Mouse (Mus musculus): ENCODE results near the gene Zfp462. TPM values are rescaled to one million over a fixed set of nuclear protein-coding genes. Genes with fewer than 3 reads are reported as not detected.

Gene Zfp462
- total and polyA plus RNA-seq, 3 experiments: not detected

DNA sequence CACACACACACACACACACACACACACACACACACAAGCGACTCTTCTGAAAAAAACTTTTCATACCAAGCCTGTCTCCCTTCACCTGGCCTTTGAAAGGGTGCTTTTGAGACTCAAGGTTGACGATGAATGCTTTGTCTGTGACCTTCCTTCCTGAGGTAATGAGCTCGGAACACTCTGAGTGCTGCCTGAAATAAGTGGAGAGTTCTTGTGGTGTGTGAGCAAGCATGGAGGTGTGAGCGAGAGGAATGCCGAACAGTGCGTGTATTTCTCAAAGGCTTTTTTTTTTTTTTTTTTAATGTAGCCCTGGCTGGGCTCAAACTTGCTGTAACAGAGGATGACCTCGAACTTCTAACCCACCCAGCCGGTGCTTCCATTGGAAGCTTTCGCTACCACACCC is 156.8 kb downstream of the Zfp462 start (continued):
- TF ChIP-seq IRF4 (IDR thresholded peaks at IDR 0.05; ENCODE audit: low read depth, low read length): no peak

GRCm38 (mm10) chr4:55102382-55102781 is 157.5 kb downstream of the Zfp462 start:
- H3K79me2 ChIP-seq (replicated peaks; ENCODE audit: control insufficient read depth, extremely low read depth, insufficient read depth, poor library complexity, severe bottlenecking): no peaks in the 10 kb centered on the region
- in situ Hi-C loops (cut with MboI; ENCODE audit: low pct_ligation_motif_present, low pct_unique_long_range_greater_than_20kb, low sequenced_read_pairs) (no loop called here), dilution Hi-C loops (cut with MboI; ENCODE audit: extremely low pct_ligation_motif_present, extremely low pct_unique_long_range_greater_than_20kb, low sequenced_read_pairs) (no loop called here)
- no peak overlapping the region for H3K4me2 ChIP-seq (ENCODE audit: insufficient read depth, low read depth, poor library complexity, severe bottlenecking)
- TF ChIP-seq NRF1 (IDR thresholded peaks at IDR 0.05; ENCODE audit: low read depth, low read length) (no peak), RCOR1 (conservative IDR thresholded peaks at IDR 0.05; ENCODE audit: low read depth, low read length) (no peak), ZNF384 (IDR thresholded peaks at IDR 0.05; ENCODE audit: low read depth, low read length) (no peak), GABPA (IDR thresholded peaks at IDR 0.05; ENCODE audit: insufficient replicate concordance, low read depth, low read length) (no peak), MAX (IDR thresholded peaks at IDR 0.05; ENCODE audit: low read length) (no peak), CHD2 (IDR thresholded peaks at IDR 0.05; ENCODE audit: low read length) (no peak), MAZ (IDR thresholded peaks at IDR 0.05; ENCODE audit: low read depth, low read length) (no peak)
- no peak overlapping the region for H3K9ac ChIP-seq (ENCODE audit: insufficient read depth, low read depth)
- peaks cover 0 to 12% of the 10 kb centered on the region in 2 experiments; a peak in 2 of 4 replicates for H3K4me1 ChIP-seq (ENCODE audit: control insufficient read depth in 1 of 2, insufficient read depth in 2 of 2)
- no peak for DNase-seq (ENCODE audit: extremely low read depth)
- no peak overlapping the region for H3K4me3 ChIP-seq (replicated peaks in 1 of 3; ENCODE audit: low read depth in 2 of 3, low read length in 2 of 3, poor library complexity in 1 of 3)
- H3K36me3 ChIP-seq (replicated peaks in 1 of 2; ENCODE audit: control insufficient read depth in 1 of 2, insufficient read depth in 1 of 2, low read length in 1 of 2): no peaks in the 10 kb centered on the region
- H3K9me3 ChIP-seq (replicated peaks; ENCODE audit: low read length): no peaks in the 10 kb centered on the region
- no peak overlapping the region for H3K27ac ChIP-seq (ENCODE audit: insufficient read depth, low read depth)
- H3K27me3 ChIP-seq (replicated peaks): no peaks in the 10 kb centered on the region

DNA sequence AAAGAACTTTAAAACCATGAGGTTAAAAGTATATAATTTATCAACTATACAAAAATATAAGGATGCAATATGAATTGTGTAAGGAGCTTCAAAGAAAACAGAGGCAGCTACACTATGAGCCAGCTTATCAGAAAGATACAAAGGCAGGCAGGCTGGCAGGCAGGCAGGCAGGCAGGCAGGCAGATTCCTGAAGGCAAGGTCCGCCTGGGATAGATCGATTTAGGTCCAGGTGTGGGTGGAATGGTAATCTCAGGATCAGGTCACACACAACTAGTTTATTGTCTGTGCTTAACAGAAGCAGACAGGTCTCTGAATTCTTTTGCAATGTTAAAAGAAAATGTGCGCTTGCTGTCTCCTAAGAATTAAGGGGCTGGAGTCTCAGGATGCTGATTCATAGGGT is 158.7 kb downstream of the Zfp462 start:
- Histone ChIP-seq H3K36me3 (replicated peaks in 1 of 2; ENCODE audit: control insufficient read depth in 1 of 2, insufficient read depth in 1 of 2, low read length in 1 of 2) (no peaks in the 10 kb centered on the region), H3K27ac (ENCODE audit: insufficient read depth, low read depth) (no peak overlapping the region), H3K4me3 (replicated peaks in 1 of 3; ENCODE audit: low read depth in 2 of 3, low read length in 2 of 3, poor library complexity in 1 of 3) (no peak overlapping the region), H3K4me1 (ENCODE audit: control insufficient read depth in 1 of 2, insufficient read depth in 2 of 2) (peaks cover 0 to under 1% of the 10 kb centered on the region in 2 experiments; a peak in 2 of 4 replicates), H3K9ac (ENCODE audit: insufficient read depth, low read depth) (no peak overlapping the region), H3K4me2 (ENCODE audit: insufficient read depth, low read depth, poor library complexity, severe bottlenecking) (no peak overlapping the region), H3K9me3 (replicated peaks; ENCODE audit: low read length) (no peaks in the 10 kb centered on the region), H3K27me3 (replicated peaks) (no peaks in the 10 kb centered on the region), H3K79me2 (replicated peaks; ENCODE audit: control insufficient read depth, extremely low read depth, insufficient read depth, poor library complexity, severe bottlenecking) (no peaks in the 10 kb centered on the region)
- dilution Hi-C loops (cut with MboI; ENCODE audit: extremely low pct_ligation_motif_present, extremely low pct_unique_long_range_greater_than_20kb, low sequenced_read_pairs): no loop called here
- in situ Hi-C loops (cut with MboI; ENCODE audit: low pct_ligation_motif_present, low pct_unique_long_range_greater_than_20kb, low sequenced_read_pairs): no loop called here
- TF ChIP-seq SIN3A (IDR thresholded peaks at IDR 0.05; ENCODE audit: low read length): no peak
- no peak for TF ChIP-seq TBP (conservative IDR thresholded peaks at IDR 0.05; ENCODE audit: low read depth, low read length)
- TF ChIP-seq KAT2A (IDR thresholded peaks at IDR 0.05; ENCODE audit: insufficient replicate concordance, low read length): no peak
- no peak for TF ChIP-seq E2F4 (IDR thresholded peaks at IDR 0.05; ENCODE audit: insufficient replicate concordance, low read depth, low read length)
- TF ChIP-seq ETS1 (conservative IDR thresholded peaks at IDR 0.05; ENCODE audit: low read depth, low read length): no peak
- TF ChIP-seq ZNF384 (IDR thresholded peaks at IDR 0.05; ENCODE audit: low read depth, low read length): no peak
- no peak for TF ChIP-seq MYC (IDR thresholded peaks at IDR 0.05; ENCODE audit: low read depth, low read length)
- TF ChIP-seq TCF12 (IDR thresholded peaks at IDR 0.05; ENCODE audit: low read depth, low read length): no peak
- no peak for TF ChIP-seq CTCF (conservative IDR thresholded peaks at IDR 0.05 in 1 of 2, IDR thresholded peaks at IDR 0.05 in 1 of 2; ENCODE audit: low read depth in 2 of 2, low read length in 2 of 2)
- DNase-seq (ENCODE audit: extremely low read depth): no peak
